Mouse (Mus musculus): ENCODE results near the gene Klhdc3. TPM values are rescaled to one million over a fixed set of nuclear protein-coding genes. Genes with fewer than 3 reads are reported as not detected.

Gene Klhdc3
- total and polyA plus RNA-seq, 3 experiments = 19.5 to 126 (median 72.3) TPM

GRCm38 (mm10) chr17:46661351-46661750 is 19.4 kb downstream of the Klhdc3 start:
- dilution Hi-C loops (cut with MboI; ENCODE audit: extremely low pct_ligation_motif_present, extremely low pct_unique_long_range_greater_than_20kb, low sequenced_read_pairs) (no loop called here), in situ Hi-C loops (cut with MboI; ENCODE audit: low pct_ligation_motif_present, low pct_unique_long_range_greater_than_20kb, low sequenced_read_pairs) (no loop called here)
- no peak overlapping the region for H3K4me3 ChIP-seq (replicated peaks in 1 of 3; ENCODE audit: low read depth in 2 of 3, low read length in 2 of 3, poor library complexity in 1 of 3)
- peaks cover 0 to 3% of the 10 kb centered on the region in 2 experiments; a peak in 1 of 4 replicates for H3K4me1 ChIP-seq (ENCODE audit: control insufficient read depth in 1 of 2, insufficient read depth in 2 of 2)
- H3K36me3 ChIP-seq (replicated peaks in 1 of 2; ENCODE audit: control insufficient read depth in 1 of 2, insufficient read depth in 1 of 2, low read length in 1 of 2) = peaks cover 90 to 97% of the 10 kb centered on the region in 2 experiments
- no peaks in the 10 kb centered on the region for H3K9me3 ChIP-seq (replicated peaks; ENCODE audit: low read length)
- DNase-seq (ENCODE audit: extremely low read depth) = no peak
- no peaks in the 10 kb centered on the region for H3K79me2 ChIP-seq (replicated peaks; ENCODE audit: control insufficient read depth, extremely low read depth, insufficient read depth, poor library complexity, severe bottlenecking)
- no peak overlapping the region for H3K9ac ChIP-seq (ENCODE audit: insufficient read depth, low read depth)
- H3K27me3 ChIP-seq (replicated peaks) = no peaks in the 10 kb centered on the region
- TF ChIP-seq CHD2 (IDR thresholded peaks at IDR 0.05; ENCODE audit: low read length) (no peak), ZMIZ1 (IDR thresholded peaks at IDR 0.05; ENCODE audit: low read depth, low read length) (no peak), TCF12 (IDR thresholded peaks at IDR 0.05; ENCODE audit: low read depth, low read length) (no peak), HCFC1 (IDR thresholded peaks at IDR 0.05; ENCODE audit: low read depth, low read length) (no peak), ZC3H11A (IDR thresholded peaks at IDR 0.05; ENCODE audit: low read depth, low read length) (no peak), CHD1 (IDR thresholded peaks at IDR 0.05; ENCODE audit: low read depth, low read length) (no peak), USF1 (IDR thresholded peaks at IDR 0.05; ENCODE audit: low read depth, low read length) (no peak), GABPA (IDR thresholded peaks at IDR 0.05; ENCODE audit: insufficient replicate concordance, low read depth, low read length) (no peak), CTCF (conservative IDR thresholded peaks at IDR 0.05 in 1 of 2, IDR thresholded peaks at IDR 0.05 in 1 of 2; ENCODE audit: low read depth in 2 of 2, low read length in 2 of 2) (no peak), SIN3A (IDR thresholded peaks at IDR 0.05; ENCODE audit: low read length) (no peak), ZNF384 (IDR thresholded peaks at IDR 0.05; ENCODE audit: low read depth, low read length) (no peak), IRF4 (IDR thresholded peaks at IDR 0.05; ENCODE audit: low read depth, low read length) (no peak), E2F4 (IDR thresholded peaks at IDR 0.05; ENCODE audit: insufficient replicate concordance, low read depth, low read length) (no peak), MYC (IDR thresholded peaks at IDR 0.05; ENCODE audit: low read depth, low read length) (no peak), POLR2A (IDR thresholded peaks at IDR 0.05; ENCODE audit: low read depth, low read length) (no peak)
- H3K27ac ChIP-seq (ENCODE audit: insufficient read depth, low read depth) = no peak overlapping the region
- no peak overlapping the region for H3K4me2 ChIP-seq (ENCODE audit: insufficient read depth, low read depth, poor library complexity, severe bottlenecking)

GRCm38 (mm10) chr17:46656054-46656453 is 24.7 kb downstream of the Klhdc3 start:
- in situ Hi-C loops (cut with MboI; ENCODE audit: low pct_ligation_motif_present, low pct_unique_long_range_greater_than_20kb, low sequenced_read_pairs) = no loop called here
- peaks cover 77 to 94% of the 10 kb centered on the region in 2 experiments for H3K36me3 ChIP-seq (replicated peaks in 1 of 2; ENCODE audit: control insufficient read depth in 1 of 2, insufficient read depth in 1 of 2, low read length in 1 of 2)

More at GRCm38 (mm10) chr17:46656054-46656453, 24.7 kb downstream of the Klhdc3 start:
- no peak overlapping the region for H3K9ac ChIP-seq (ENCODE audit: insufficient read depth, low read depth)
- no peak overlapping the region for H3K4me2 ChIP-seq (ENCODE audit: insufficient read depth, low read depth, poor library complexity, severe bottlenecking)
- H3K4me1 ChIP-seq (ENCODE audit: control insufficient read depth in 1 of 2, insufficient read depth in 2 of 2) = peaks cover 8 to 19% of the 10 kb centered on the region in 2 experiments
- no peak for DNase-seq (ENCODE audit: extremely low read depth)
- peaks cover 17% of the 10 kb centered on the region for H3K79me2 ChIP-seq (replicated peaks; ENCODE audit: control insufficient read depth, extremely low read depth, insufficient read depth, poor library complexity, severe bottlenecking)
- H3K27ac ChIP-seq (ENCODE audit: insufficient read depth, low read depth) = no peak overlapping the region
- no peaks in the 10 kb centered on the region for H3K27me3 ChIP-seq (replicated peaks)
- no peak overlapping the region for H3K4me3 ChIP-seq (replicated peaks in 1 of 3; ENCODE audit: low read depth in 2 of 3, low read length in 2 of 3, poor library complexity in 1 of 3)
- dilution Hi-C loops (cut with MboI; ENCODE audit: extremely low pct_ligation_motif_present, extremely low pct_unique_long_range_greater_than_20kb, low sequenced_read_pairs) = no loop called here
- TF ChIP-seq RCOR1 (conservative IDR thresholded peaks at IDR 0.05; ENCODE audit: low read depth, low read length) = no peak
- no peak for TF ChIP-seq JUN (IDR thresholded peaks at IDR 0.05; ENCODE audit: insufficient read depth, low read depth, low read length)
- TF ChIP-seq SMC3 (IDR thresholded peaks at IDR 0.05; ENCODE audit: low read depth, low read length) = no peak
- no peak for TF ChIP-seq TCF12 (IDR thresholded peaks at IDR 0.05; ENCODE audit: low read depth, low read length)
- no peak for TF ChIP-seq PAX5 (IDR thresholded peaks at IDR 0.05; ENCODE audit: low read length)
- H3K9me3 ChIP-seq (replicated peaks; ENCODE audit: low read length) = peaks cover 5% of the 10 kb centered on the region

Measured in CH12.LX (cell line).